Mouse (Mus musculus) E14TG2a.4 (cell line): ENCODE results near the gene Syce2.
"Not testable (repeated sequence)": the region's sequence is repeated elsewhere in the genome, so short reads cannot be mapped to it uniquely, and the experiment has no call there.

ENCODE experiments used
- H3K27me3 ChIP-seq: 2 replicates; pipeline ENCODE4 v1.6.1; 2014; ENCODE audit warnings: low read length, control low read depth; ENCODE audit not compliant: insufficient read depth
- H3K36me3 ChIP-seq: 2 replicates; pipeline ENCODE4 v1.6.1; 2014; ENCODE audit warnings: low read length, control low read depth; ENCODE audit not compliant: insufficient read depth
- H3K4me1 ChIP-seq: replicated peaks from 2 replicates; pipeline ENCODE4 v1.6.1; 2014; ENCODE audit warnings: low read depth, low read length, control low read depth
- H3K4me3 ChIP-seq: replicated peaks from 2 replicates; pipeline ENCODE4 v1.5.1; 2014; ENCODE audit warnings: mild to moderate bottlenecking, low read length
- H3K9me3 ChIP-seq: 2 replicates; pipeline ENCODE4 v1.6.1; 2014; ENCODE audit warnings: low read length, control low read depth
- CTCF ChIP-seq: conservative IDR thresholded peaks from 2 replicates; pipeline ENCODE4 v1.5.1; 2014; ENCODE audit warnings: low read length
- NANOG ChIP-seq: IDR thresholded peaks from 2 replicates; pipeline ENCODE4 v1.6.1; 2014; ENCODE audit warnings: borderline replicate concordance, low read length, mixed read lengths
- POU5F1 ChIP-seq: IDR thresholded peaks from 2 replicates; pipeline ENCODE4 v1.6.1; 2014; ENCODE audit warnings: low read length, borderline replicate concordance

Syce2 gene

DNA sequence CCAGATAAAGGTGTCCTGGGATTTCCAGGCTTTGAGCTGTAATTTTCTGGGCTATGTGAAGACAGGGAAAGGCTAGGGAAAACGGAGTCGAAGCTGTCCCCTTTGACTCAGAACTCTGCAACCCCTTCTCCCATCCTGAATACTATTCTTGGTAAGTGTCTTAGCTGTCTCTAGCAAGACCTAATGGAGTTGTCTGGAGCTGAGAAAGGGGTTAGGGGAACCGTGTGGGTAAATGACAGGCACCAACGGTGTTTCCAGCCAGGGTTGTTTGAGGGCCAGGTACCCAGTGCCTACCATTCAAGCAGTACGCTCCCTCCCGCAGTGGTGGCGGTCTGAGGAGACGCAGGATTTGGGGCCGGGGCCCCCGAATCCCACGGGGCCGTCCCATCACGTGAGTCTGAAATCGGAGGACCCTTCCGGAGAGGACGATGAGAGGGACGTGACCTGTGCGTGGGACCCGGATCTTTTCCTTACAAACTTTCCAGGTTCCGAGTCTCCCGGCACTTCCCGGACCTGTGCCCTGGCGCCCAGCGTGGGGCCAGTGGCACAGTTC is 30.5 kb downstream of the Syce2 start:
- Histone ChIP-seq H3K4me1 (peaks cover 52% of the 10 kb centered on the region), H3K36me3 (peaks cover 12% of the 10 kb centered on the region; the same call in 1 of the 2 replicates), H3K9me3 (no peaks in the 10 kb centered on the region), H3K27me3 (peaks cover 21% of the 10 kb centered on the region), H3K4me3 (peak overlapping the region; percentile 93)
- TF ChIP-seq POU5F1 (no peak), NANOG (no peak), CTCF (no peak)

DNA sequence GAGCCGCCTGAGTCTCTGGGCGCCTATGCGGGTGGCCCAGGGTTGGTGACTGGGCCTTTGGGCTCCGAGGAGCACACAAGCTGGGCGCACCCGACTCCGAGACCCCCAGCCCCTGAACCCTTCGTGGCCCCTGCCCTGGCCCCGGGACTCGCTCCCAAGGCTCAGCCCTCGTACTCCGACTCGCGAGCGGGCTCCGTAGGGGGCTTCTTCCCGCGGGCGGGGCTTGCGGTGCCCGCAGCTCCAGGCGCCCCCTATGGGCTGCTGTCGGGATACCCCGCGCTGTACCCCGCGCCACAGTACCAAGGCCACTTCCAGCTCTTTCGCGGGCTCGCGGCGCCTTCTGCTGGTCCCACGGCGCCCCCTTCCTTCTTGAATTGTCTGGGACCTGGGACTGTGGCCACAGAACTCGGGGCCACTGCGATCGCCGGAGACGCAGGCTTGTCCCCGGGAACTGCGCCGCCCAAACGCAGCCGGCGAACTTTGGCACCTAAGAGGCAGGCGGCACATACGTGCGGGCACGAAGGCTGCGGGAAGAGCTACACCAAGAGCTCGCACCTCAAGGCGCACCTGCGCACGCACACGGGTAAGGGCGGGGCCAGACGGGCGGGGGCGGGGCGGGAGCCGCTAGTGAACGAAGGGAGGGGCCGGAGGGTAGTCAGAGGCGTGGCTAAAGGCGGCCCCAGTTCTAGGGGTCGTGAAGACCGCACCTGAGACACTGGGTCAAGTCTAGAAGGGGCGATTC is 31.2 kb downstream of the Syce2 start:
- TF ChIP-seq POU5F1 (no peak), CTCF (peak; percentile 22; the same call in 1 of the 2 replicates), NANOG (no peak)
- Histone ChIP-seq H3K9me3 (no peaks in the 10 kb centered on the region), H3K4me3 (peak overlapping the region; percentile 93), H3K4me1 (peaks cover 51% of the 10 kb centered on the region), H3K27me3 (peaks cover 21% of the 10 kb centered on the region), H3K36me3 (peaks cover 12% of the 10 kb centered on the region; the same call in 1 of the 2 replicates)

GRCm38 (mm10) chr8:84904351-84904750 is 32.4 kb downstream of the Syce2 start:
- H3K9me3 ChIP-seq: no peaks in the 10 kb centered on the region
- peaks cover 21% of the 10 kb centered on the region for H3K27me3 ChIP-seq
- H3K4me1 ChIP-seq: peaks cover 58% of the 10 kb centered on the region
- no peak for TF ChIP-seq NANOG
- no peak for TF ChIP-seq CTCF
- TF ChIP-seq POU5F1: no peak
- H3K4me3 ChIP-seq: no peak overlapping the region
- peaks cover 12% of the 10 kb centered on the region for H3K36me3 ChIP-seq

DNA sequence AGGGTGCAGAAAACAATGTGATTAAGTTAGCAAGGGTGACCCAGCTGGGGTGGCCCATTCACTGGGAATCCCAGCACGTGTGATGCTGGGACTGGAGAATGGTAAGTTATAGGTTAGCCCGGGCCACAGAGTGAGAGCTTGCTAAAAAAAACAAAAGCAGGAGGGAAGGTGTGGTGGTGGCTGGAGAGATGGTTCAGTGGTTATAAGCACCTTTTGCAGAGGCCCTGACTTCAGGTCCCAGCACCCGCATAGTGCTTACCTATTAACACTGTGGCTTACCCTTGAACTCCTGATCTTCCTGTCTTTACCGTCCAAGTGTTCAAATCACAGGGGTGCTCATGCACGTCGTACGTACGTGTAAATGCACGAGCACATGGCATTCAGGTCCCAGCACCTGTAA is 35.1 kb downstream of the Syce2 start:
- TF ChIP-seq CTCF (no peak), NANOG (no peak), POU5F1 (no peak)
- peaks cover 69% of the 10 kb centered on the region for H3K4me1 ChIP-seq
- no peaks in the 10 kb centered on the region for H3K9me3 ChIP-seq
- peaks cover 27% of the 10 kb centered on the region for H3K36me3 ChIP-seq
- no peak overlapping the region for H3K4me3 ChIP-seq
- H3K27me3 ChIP-seq: peaks cover 22% of the 10 kb centered on the region

DNA sequence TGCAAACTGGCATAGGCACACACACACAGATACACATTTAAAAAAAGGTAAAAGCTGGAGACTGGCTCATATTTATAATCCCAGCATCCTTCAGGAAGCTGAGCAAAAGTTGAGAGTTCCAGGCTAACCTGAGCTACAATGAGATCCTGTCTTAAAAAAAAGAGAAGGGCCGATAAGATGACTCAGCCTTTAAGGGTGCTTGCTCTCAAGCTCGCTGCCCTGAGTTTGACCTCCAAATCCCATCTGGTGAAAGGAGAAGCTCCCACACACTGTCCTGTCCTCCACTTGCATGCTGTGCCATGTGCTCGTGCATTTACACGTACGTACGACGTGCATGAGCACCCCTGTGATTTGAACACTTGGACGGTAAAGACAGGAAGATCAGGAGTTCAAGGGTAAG is 35.6 kb downstream of the Syce2 start:
- Histone ChIP-seq H3K27me3 (peaks cover 22% of the 10 kb centered on the region), H3K4me1 (peaks cover 69% of the 10 kb centered on the region), H3K9me3 (no peaks in the 10 kb centered on the region), H3K36me3 (peaks cover 27% of the 10 kb centered on the region), H3K4me3 (no peak overlapping the region)
- no peak for TF ChIP-seq POU5F1
- TF ChIP-seq NANOG: no peak
- TF ChIP-seq CTCF: no peak

GRCm38 (mm10) chr8:84907979-84908378 is 36.1 kb downstream of the Syce2 start:
- H3K4me3 ChIP-seq: peak overlapping the region; percentile 87
- H3K27me3 ChIP-seq: peaks cover 23% of the 10 kb centered on the region
- H3K36me3 ChIP-seq: peaks cover 27% of the 10 kb centered on the region
- peaks cover 71% of the 10 kb centered on the region for H3K4me1 ChIP-seq
- H3K9me3 ChIP-seq: not testable (repeated sequence)

DNA sequence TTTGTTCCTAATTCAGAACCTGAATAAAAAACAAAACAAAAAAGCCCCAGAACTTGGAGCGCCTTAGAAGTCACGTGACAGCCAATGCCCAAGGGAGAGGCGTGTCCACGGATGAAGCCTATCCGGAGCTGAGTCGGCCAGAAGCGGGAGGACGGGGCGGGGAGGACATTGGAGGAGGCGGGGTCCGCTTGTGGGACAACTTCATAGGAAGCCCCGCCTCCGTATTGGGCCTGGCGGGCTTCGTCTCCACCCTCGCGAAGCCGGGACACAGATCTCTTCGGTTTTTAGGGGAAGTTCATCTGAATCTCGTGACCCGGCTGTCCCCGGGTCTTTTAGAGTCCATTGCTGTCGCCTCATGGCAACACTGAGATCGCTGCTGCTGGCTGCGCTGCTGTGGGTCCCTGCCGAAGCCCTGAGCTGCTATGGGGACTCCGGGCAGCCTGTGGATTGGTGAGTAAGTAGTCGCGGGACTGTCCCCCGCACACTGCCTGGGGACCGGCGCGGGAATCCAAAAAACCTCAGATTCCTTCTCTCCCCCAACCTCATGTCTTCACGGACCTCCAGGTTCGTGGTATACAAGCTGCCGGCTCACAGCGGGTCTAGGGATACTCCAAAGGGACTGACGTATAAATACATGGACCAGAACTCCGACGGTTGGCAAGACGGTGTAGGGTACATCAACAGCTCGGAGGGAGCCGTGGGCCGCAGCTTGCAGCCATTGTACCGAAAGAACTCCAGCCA is 36.7 kb downstream of the Syce2 start, which contains the start of gene Dnase2a:
Gene Dnase2a (plus strand): TSS at position 140 of the 741 bp plus-strand sequence.
- Histone ChIP-seq H3K4me1 (peaks cover 69% of the 10 kb centered on the region), H3K27me3 (peaks cover 23% of the 10 kb centered on the region), H3K4me3 (peak within 1 kb of the TSS; percentile 87), H3K36me3 (peaks cover 27% of the 10 kb centered on the region), H3K9me3 (no peaks in the 10 kb centered on the region)
- TF ChIP-seq NANOG (no peak), CTCF (no peak), POU5F1 (no peak)

GRCm38 (mm10) chr8:84909162-84909767 is 37.4 kb downstream of the Syce2 start:
- Histone ChIP-seq H3K9me3 (no peaks in the 10 kb centered on the region), H3K27me3 (peaks cover 23% of the 10 kb centered on the region), H3K4me1 (peaks cover 66% of the 10 kb centered on the region), H3K4me3 (peak overlapping the region; percentile 87), H3K36me3 (peaks cover 29% of the 10 kb centered on the region)
- TF ChIP-seq CTCF (no peak), NANOG (no peak), POU5F1 (no peak)
